Mouse (Mus musculus): ENCODE results near the gene Cavin2. TPM values are rescaled to one million over a fixed set of nuclear protein-coding genes. Genes with fewer than 3 reads are reported as not detected.

Cavin2 gene
- total and polyA plus RNA-seq, 2 experiments from 2014 or later: 8.5 to 9.5 TPM

DNA sequence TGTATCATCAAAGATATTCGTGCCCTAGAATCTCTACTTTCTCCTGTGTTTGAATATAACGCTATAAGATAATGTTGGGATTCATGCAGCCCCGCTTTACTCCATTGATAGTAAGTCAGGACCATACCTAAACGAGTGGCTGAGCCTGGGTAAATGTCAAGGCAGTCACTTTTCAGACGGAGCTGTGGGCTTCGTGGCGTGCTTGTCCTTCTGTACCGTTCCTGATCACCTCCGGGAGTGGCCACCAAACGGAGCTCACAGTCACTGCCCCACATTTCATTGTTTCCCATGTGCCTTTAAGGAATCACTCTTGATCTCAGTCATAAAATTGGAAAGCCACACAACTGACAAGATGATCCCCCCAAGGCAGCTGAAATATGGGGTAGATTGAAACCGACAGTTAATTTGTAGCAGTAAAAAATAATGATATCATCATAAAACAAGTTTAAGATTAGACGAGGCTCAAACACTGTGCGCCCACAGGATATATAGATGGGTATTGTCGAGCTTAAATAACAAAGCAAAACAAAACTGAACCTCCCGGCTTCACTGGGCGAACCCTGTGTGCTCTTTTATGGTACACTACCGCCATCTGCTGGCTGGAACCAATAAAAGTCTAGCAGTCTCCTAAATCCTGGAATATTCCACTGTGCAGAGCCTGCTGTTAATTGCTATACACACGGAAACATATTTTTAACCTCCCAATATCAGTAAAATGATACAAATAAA lies 44.8 kb downstream of the Cavin2 start:
- DNase-seq (ENCODE audit: low spot score): peak; percentile 96
- ATAC-seq: peak; percentile 91
- H3K27me3 ChIP-seq (ENCODE audit: insufficient read depth, low read length): no peaks in the 10 kb centered on the region
- no peaks in the 10 kb centered on the region for H3K36me3 ChIP-seq (ENCODE audit: insufficient read depth, low read length)
- peak; percentile 87 for TF ChIP-seq CTCF (IDR thresholded peaks at IDR 0.05; ENCODE audit: low read depth)
- peaks cover 4% of the 10 kb centered on the region; the same call in 1 of the 2 replicates for H3K4me1 ChIP-seq (ENCODE audit: insufficient read depth, low read length)
- peak overlapping the region; percentile 30 for H3K4me3 ChIP-seq (ENCODE audit: low read length)
- peak overlapping the region; percentile 38; the same call in 1 of the 2 replicates for H3K9ac ChIP-seq (replicated peaks; ENCODE audit: low read length)
- 13% methylated on average over 18 of the region's 18 CpGs for WGBS
- peak overlapping the region; percentile 62 for H3K4me2 ChIP-seq (ENCODE audit: low read depth, low read length)
- no peaks in the 10 kb centered on the region for H3K9me3 ChIP-seq (ENCODE audit: low read length)
- peak overlapping the region; percentile 48; the same call in 1 of the 2 replicates for H3K27ac ChIP-seq

DNA sequence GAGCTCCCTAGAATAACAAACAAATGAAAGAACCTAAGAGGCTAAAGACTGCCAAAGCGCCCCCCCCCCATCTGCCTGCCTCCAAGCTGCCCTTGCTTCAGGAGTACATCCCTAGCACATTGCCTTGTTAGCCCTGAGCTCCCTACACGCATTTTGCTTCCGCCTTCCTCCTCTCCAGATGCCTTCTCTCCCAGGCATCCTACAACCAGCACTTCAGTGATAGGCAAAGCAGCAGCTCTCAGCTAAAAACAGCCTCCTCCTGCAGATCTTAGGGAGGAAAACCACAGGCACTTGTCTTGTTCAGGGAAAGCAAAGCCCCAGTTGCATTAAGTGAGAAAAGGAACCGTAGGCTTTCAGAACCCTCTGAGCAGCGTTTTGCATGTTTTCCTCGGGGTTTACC lies 45.4 kb downstream of the Cavin2 start:
- TF ChIP-seq CTCF (IDR thresholded peaks at IDR 0.05; ENCODE audit: low read depth): no peak
- no peaks in the 10 kb centered on the region for H3K9me3 ChIP-seq (ENCODE audit: low read length)
- peak; percentile 79 for ATAC-seq
- 24% methylated on average over 6 of the region's 6 CpGs for WGBS
- H3K36me3 ChIP-seq (ENCODE audit: insufficient read depth, low read length): no peaks in the 10 kb centered on the region
- H3K9ac ChIP-seq (replicated peaks; ENCODE audit: low read length): no peak overlapping the region
- no peak overlapping the region for H3K4me3 ChIP-seq (ENCODE audit: low read length)
- peak overlapping the region; percentile 62; the same call in 1 of the 2 replicates for H3K4me2 ChIP-seq (ENCODE audit: low read depth, low read length)
- H3K4me1 ChIP-seq (ENCODE audit: insufficient read depth, low read length): peaks cover 4% of the 10 kb centered on the region; the same call in 1 of the 2 replicates
- H3K27me3 ChIP-seq (ENCODE audit: insufficient read depth, low read length): no peaks in the 10 kb centered on the region
- DNase-seq (ENCODE audit: low spot score): peak; percentile 31
- peak overlapping the region; percentile 37; the same call in 1 of the 2 replicates for H3K27ac ChIP-seq

DNA sequence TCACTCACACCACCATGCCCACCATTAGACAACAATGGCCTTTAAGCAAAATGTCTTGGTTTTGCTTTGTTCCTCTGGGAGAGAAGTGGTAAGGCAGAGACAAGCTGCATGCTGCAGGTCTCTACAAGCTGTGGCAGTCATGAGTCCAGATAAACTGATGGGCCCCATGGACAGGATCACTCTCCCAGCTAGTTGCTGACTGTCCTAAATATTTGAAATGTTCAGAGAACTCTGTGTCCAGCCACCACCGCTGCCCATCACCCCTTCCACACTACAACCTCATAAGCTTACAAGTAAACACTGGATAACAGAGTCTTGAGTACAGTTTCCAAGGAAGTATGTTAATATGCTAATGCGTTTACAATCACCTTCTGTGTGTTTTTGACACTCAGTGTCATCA lies 46.2 kb downstream of the Cavin2 start:
- Histone ChIP-seq H3K4me3 (ENCODE audit: low read length) (no peak overlapping the region), H3K27me3 (ENCODE audit: insufficient read depth, low read length) (no peaks in the 10 kb centered on the region), H3K36me3 (ENCODE audit: insufficient read depth, low read length) (no peaks in the 10 kb centered on the region), H3K9me3 (ENCODE audit: low read length) (no peaks in the 10 kb centered on the region), H3K4me2 (ENCODE audit: low read depth, low read length) (no peak overlapping the region), H3K9ac (replicated peaks; ENCODE audit: low read length) (no peak overlapping the region), H3K27ac (no peak overlapping the region), H3K4me1 (ENCODE audit: insufficient read depth, low read length) (peaks cover 4% of the 10 kb centered on the region; the same call in 1 of the 2 replicates)
- WGBS: 85% methylated on average over 2 of the region's 2 CpGs
- ATAC-seq (no peak), DNase-seq (ENCODE audit: low spot score) (no peak)
- no peak for TF ChIP-seq CTCF (IDR thresholded peaks at IDR 0.05; ENCODE audit: low read depth)

DNA sequence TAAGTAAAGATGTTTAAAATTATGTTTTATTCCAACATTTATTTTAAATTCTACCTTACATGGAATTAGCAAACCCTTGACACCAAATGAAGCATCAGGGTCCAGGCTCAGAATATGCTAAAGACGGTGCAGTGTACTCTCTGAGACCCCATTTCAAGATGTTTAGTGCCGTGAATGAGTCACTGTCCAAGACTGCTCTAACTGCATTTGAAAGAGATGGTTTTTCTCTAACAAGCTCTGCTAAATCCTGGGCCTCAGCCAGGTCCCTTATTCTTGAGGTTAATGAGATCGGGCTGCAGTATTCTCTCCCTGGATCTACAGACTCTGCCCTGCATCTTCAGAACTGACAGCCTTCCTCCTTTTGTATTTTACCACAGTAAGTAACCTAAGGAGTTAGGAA lies 55.2 kb downstream of the Cavin2 start:
- Histone ChIP-seq H3K27ac (no peak overlapping the region), H3K4me3 (ENCODE audit: low read length) (no peak overlapping the region), H3K4me1 (ENCODE audit: insufficient read depth, low read length) (0 out of 2 replicates have a peak, but pooled peaks cover 2% of the 10 kb centered on the region), H3K4me2 (ENCODE audit: low read depth, low read length) (no peak overlapping the region), H3K27me3 (ENCODE audit: insufficient read depth, low read length) (no peaks in the 10 kb centered on the region), H3K9me3 (ENCODE audit: low read length) (no peaks in the 10 kb centered on the region), H3K9ac (replicated peaks; ENCODE audit: low read length) (no peak overlapping the region), H3K36me3 (ENCODE audit: insufficient read depth, low read length) (no peaks in the 10 kb centered on the region)
- TF ChIP-seq CTCF (IDR thresholded peaks at IDR 0.05; ENCODE audit: low read depth): no peak
- ATAC-seq (no peak), DNase-seq (ENCODE audit: low spot score) (peak; percentile 42)
- WGBS: 40% methylated on average over 3 of the region's 3 CpGs

DNA sequence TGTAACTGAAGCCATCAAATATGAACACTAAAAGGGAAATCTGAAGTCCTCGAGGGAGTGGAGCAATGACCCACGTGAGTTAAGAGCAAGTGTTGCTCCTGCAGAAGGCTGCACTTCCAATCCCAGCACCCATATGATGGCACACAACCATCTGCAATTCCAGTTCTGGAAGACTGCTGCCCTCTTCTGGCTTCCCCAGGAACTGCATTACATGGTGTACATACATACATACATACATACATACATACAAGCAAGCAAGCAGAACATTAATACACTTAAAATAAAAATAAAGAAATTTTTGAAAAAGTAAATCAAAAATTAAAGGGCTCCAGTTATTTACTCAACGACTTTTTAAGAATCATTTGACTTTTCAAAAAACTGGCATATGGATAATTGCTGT lies 58.7 kb downstream of the Cavin2 start:
- H3K4me1 ChIP-seq (ENCODE audit: insufficient read depth, low read length): 0 out of 2 replicates have a peak, but pooled peaks cover 4% of the 10 kb centered on the region
- H3K4me2 ChIP-seq (ENCODE audit: low read depth, low read length): no peak overlapping the region
- no peak overlapping the region for H3K27ac ChIP-seq
- TF ChIP-seq CTCF (IDR thresholded peaks at IDR 0.05; ENCODE audit: low read depth): peak; percentile 42; the same call in 1 of the 2 replicates
- no peak for DNase-seq (ENCODE audit: low spot score)
- no peaks in the 10 kb centered on the region for H3K27me3 ChIP-seq (ENCODE audit: insufficient read depth, low read length)
- 94% methylated on average over 3 of the region's 3 CpGs for WGBS
- ATAC-seq: no peak
- H3K4me3 ChIP-seq (ENCODE audit: low read length): no peak overlapping the region
- no peaks in the 10 kb centered on the region for H3K36me3 ChIP-seq (ENCODE audit: insufficient read depth, low read length)
- H3K9ac ChIP-seq (replicated peaks; ENCODE audit: low read length): no peak overlapping the region
- no peaks in the 10 kb centered on the region for H3K9me3 ChIP-seq (ENCODE audit: low read length)

DNA sequence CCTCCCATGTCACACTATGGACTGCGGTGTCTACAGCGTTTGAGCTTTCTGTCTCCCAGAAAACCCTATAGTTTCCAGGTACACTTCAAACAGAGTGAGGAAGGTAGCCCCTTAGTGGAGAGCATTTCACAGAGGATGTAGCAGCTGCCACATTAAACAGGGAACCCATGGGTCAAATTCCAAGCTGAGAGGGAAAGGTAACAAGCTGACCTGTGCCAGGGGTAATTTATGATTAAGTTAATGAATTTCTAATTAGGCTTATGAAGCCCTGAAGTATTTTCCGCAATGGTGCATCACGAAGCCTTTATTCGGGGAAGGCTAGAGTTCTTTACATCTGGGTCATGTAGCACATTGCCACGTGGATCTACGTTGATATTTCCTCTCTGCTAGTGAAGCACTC lies 59.7 kb downstream of the Cavin2 start:
- no peak for DNase-seq (ENCODE audit: low spot score)
- no peak overlapping the region for H3K4me2 ChIP-seq (ENCODE audit: low read depth, low read length)
- no peak; the same call in 1 of the 2 replicates for ATAC-seq
- H3K27ac ChIP-seq: no peak overlapping the region
- no peak for TF ChIP-seq CTCF (IDR thresholded peaks at IDR 0.05; ENCODE audit: low read depth)
- no peaks in the 10 kb centered on the region for H3K27me3 ChIP-seq (ENCODE audit: insufficient read depth, low read length)
- H3K9me3 ChIP-seq (ENCODE audit: low read length): no peaks in the 10 kb centered on the region
- no peak overlapping the region for H3K4me3 ChIP-seq (ENCODE audit: low read length)
- 67% methylated on average over 7 of the region's 7 CpGs for WGBS
- no peak overlapping the region for H3K9ac ChIP-seq (replicated peaks; ENCODE audit: low read length)
- H3K36me3 ChIP-seq (ENCODE audit: insufficient read depth, low read length): no peaks in the 10 kb centered on the region
- 0 out of 2 replicates have a peak, but pooled peaks cover 4% of the 10 kb centered on the region for H3K4me1 ChIP-seq (ENCODE audit: insufficient read depth, low read length)

All from hindbrain, postnatal 0 days (tissue).